Mouse (Mus musculus) forebrain, embryonic 14.5 days (tissue): ENCODE measurements around the gene Zbtb48. TPM values are rescaled to one million over a fixed set of nuclear protein-coding genes. Genes with fewer than 3 reads are reported as not detected.

Source experiments
- ATAC-seq: fragments of 200-750 bp; cut with Nextera tagmentation; 2 replicates; pipeline ENCODE4 v1.8.0; 2017; ENCODE audit warnings: mild to moderate bottlenecking, moderate library complexity
- DNase-seq: peaks from one replicate; pipeline ENCODE4 v3.0.0-alpha.2; 2015; ENCODE audit warnings: low spot score
- H3K27ac ChIP-seq: fragments of 300-500 bp; sonication (generic); 2 replicates; pipeline ENCODE4 v1.5.1; 2014; ENCODE audit warnings: low read depth, mild to moderate bottlenecking, control low read depth, low read length, moderate library complexity
- H3K27me3 ChIP-seq: fragments of 300-500 bp; sonication (generic); replicated peaks from 2 replicates; pipeline ENCODE4 v1.6.1; 2014; ENCODE audit warnings: low read length, control low read depth, mixed read lengths; ENCODE audit not compliant: control insufficient read depth, insufficient read depth
- H3K36me3 ChIP-seq: fragments of 300-500 bp; sonication (generic); 2 replicates; pipeline ENCODE4 v1.6.1; 2014; ENCODE audit warnings: low read length, control low read depth; ENCODE audit not compliant: control insufficient read depth, insufficient read depth
- H3K4me1 ChIP-seq: fragments of 300-500 bp; sonication (generic); 2 replicates; pipeline ENCODE4 v1.6.1; 2014; ENCODE audit warnings: antibody characterized with exemption, low read length, control low read depth; ENCODE audit not compliant: control insufficient read depth, insufficient read depth
- H3K4me2 ChIP-seq: fragments of 300-500 bp; sonication (generic); 2 replicates; pipeline ENCODE4 v1.6.1; 2014; ENCODE audit warnings: mild to moderate bottlenecking, control low read depth, low read length
- H3K4me3 ChIP-seq: fragments of 300-500 bp; sonication (generic); 2 replicates; pipeline ENCODE4 v1.5.1; 2014; ENCODE audit warnings: low read depth, low read length, control low read depth
- H3K9ac ChIP-seq: fragments of 300-500 bp; sonication (generic); 2 replicates; pipeline ENCODE4 v1.6.1; 2014; ENCODE audit warnings: mild to moderate bottlenecking, low read length, control low read depth, moderate library complexity
- H3K9me3 ChIP-seq: fragments of 300-500 bp; sonication (generic); replicated peaks from 2 replicates; pipeline ENCODE4 v1.6.1; 2016; ENCODE audit warnings: low read length, control low read depth, mixed read lengths; ENCODE audit not compliant: control insufficient read depth
- WGBS: fragments of 180-500 bp; shearing (Covaris S2); extraction: QIAGEN DNeasy Blood & Tissue Kit; methylation state at CpG from one replicate; pipeline ENCODE4 v1.1.7; 2014; 5-methylcytosine and 5-hydroxymethylcytosine counted together
- polyA plus RNA-seq: library from polyadenylated mRNA; unstranded; fragments of >200 nt; fragmentation: Nextera tagmentation; extraction: Ambion mirVana; gene quantifications from 2 replicates; pipeline ENCODE4 v1.2.1, GENCODE M21; 2014

Gene Zbtb48
- polyA plus RNA-seq, 1 experiment from 2014 or later: 17.2 TPM

DNA sequence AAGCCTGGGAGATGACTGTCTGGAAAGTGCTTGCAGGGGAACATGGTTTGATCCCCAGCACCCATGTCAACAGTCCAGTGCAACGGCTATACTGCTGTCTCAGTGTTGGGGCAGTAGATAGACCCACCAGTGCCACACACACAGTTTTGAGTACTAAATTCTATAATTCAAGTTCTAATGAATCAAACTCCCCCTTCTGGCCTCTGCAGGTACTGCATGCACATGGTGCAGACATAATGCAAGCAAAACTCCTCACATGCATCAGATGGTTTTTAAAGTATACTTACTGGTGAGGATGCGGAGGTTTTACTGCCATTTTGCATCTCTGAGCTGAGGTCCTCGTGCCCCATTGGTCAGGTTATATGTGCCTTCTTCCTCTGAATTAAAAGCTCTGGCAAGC is 52.0 kb downstream of the Zbtb48 start:
- DNase-seq: no peak
- Histone ChIP-seq H3K27ac (no peak overlapping the region), H3K36me3 (peaks cover 59% of the 10 kb centered on the region), H3K27me3 (no peaks in the 10 kb centered on the region), H3K9ac (no peak overlapping the region), H3K4me1 (no peaks in the 10 kb centered on the region), H3K9me3 (no peaks in the 10 kb centered on the region), H3K4me2 (no peak overlapping the region), H3K4me3 (no peak overlapping the region)
- WGBS: 94% methylated on average over 3 of the region's 3 CpGs
- no peak for ATAC-seq

DNA sequence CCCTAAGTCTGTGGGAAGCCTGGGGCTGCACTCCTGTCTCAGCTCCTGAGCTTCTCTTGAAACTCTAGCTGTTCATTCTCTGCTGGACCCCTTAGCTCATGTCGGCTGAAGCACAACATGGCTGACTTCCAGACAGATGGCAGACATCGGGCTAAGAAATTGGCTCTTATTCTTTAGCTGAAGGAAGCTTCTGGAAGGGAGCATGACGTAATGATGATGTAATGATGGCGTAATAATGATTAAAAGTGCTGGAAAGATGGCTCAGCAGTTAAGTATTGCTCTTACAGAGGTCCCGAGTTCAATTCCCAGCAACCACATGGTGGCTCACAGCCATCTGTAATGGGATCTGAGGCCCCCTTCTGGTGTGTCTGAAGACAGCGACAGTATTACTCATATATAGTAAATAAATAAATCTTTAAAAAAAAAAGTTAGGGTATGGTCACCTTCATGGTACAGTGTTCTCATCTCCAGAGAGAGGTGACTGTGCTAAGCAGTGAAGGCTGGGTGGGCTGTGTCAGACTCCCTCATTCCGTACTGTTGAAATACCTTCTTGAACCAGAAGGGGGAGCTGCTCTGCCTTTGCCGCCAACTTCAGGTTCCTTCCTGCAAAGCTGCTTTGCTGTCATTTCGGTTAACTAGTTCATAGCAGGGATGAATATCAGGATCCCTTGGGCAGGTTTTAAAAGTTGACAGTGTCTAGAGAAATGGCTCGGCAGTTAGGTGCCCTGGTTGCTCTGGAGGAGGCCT is 55.1 kb downstream of the Zbtb48 start:
- no peak for ATAC-seq

More for the DNA sequence above, 55.1 kb downstream of the Zbtb48 start:
- no peaks in the 10 kb centered on the region for H3K4me1 ChIP-seq
- H3K4me2 ChIP-seq: no peak overlapping the region
- DNase-seq: peak; percentile 51
- H3K9ac ChIP-seq: no peak overlapping the region
- H3K27ac ChIP-seq: no peak overlapping the region
- H3K4me3 ChIP-seq: no peak overlapping the region
- no peaks in the 10 kb centered on the region for H3K27me3 ChIP-seq
- WGBS: 65% methylated on average over 10 of the region's 10 CpGs
- H3K9me3 ChIP-seq: no peaks in the 10 kb centered on the region
- H3K36me3 ChIP-seq: peaks cover 59% of the 10 kb centered on the region

Other genes with a start within 250 kb of the Zbtb48 start
- gene Camta1, start 165.8 kb downstream of the Zbtb48 start, polyA plus RNA-seq: 123 and 125 TPM in 2 replicates
- 67.9 and 78.9 TPM in 2 replicates for gene Dnajc11, start 94.0 kb downstream of the Zbtb48 start, polyA plus RNA-seq
- gene Thap3, start 38.7 kb downstream of the Zbtb48 start, polyA plus RNA-seq: 29.7 and 30.0 TPM in 2 replicates
- gene Phf13, start 31.4 kb downstream of the Zbtb48 start, polyA plus RNA-seq: 11.8 and 14.6 TPM in 2 replicates
- gene Klhl21, start 18.9 kb downstream of the Zbtb48 start, polyA plus RNA-seq: 0.69 and 1.8 TPM in 2 replicates
- gene Tas1r1, start 10.9 kb upstream of the Zbtb48 start, polyA plus RNA-seq: 0.32 and 0.70 TPM in 2 replicates
- 16.1 and 19.8 TPM in 2 replicates for gene Nol9, start 11.7 kb upstream of the Zbtb48 start, polyA plus RNA-seq
- gene Plekhg5, start 44.8 kb upstream of the Zbtb48 start, polyA plus RNA-seq: 5.0 and 7.1 TPM in 2 replicates
- 0.62 and 1.3 TPM in 2 replicates for gene Tnfrsf25, start 88.3 kb upstream of the Zbtb48 start, polyA plus RNA-seq
- 0.19 TPM in 1 of 2 replicates, not detected in the other for gene Espn, start 124.7 kb upstream of the Zbtb48 start, polyA plus RNA-seq
- not detected in 2 replicates for gene Hes2, start 131.2 kb upstream of the Zbtb48 start, polyA plus RNA-seq
- 168 and 208 TPM in 2 replicates for gene Acot7, start 150.5 kb upstream of the Zbtb48 start, polyA plus RNA-seq
- gene Gpr153, start 246.6 kb upstream of the Zbtb48 start, polyA plus RNA-seq: 6.7 and 8.4 TPM in 2 replicates